Mouse (Mus musculus) ES-Bruce4 (cell line): ENCODE data around the gene Ctnnbl1. TPM values are rescaled to one million over a fixed set of nuclear protein-coding genes. Genes with fewer than 3 reads are reported as not detected.
A peak's percentile ranks its signal among the peaks of the same experiment; 100 is the strongest.

Experiments
- H3K27ac ChIP-seq: 2 replicates; pipeline ENCODE4 v1.5.1; 2012; ENCODE audit warnings: low read length, inconsistent platforms; ENCODE audit not compliant: insufficient read depth
- H3K27me3 ChIP-seq: 2 replicates; pipeline ENCODE4 v1.6.1; 2012; ENCODE audit warnings: mild to moderate bottlenecking, low read length, inconsistent platforms; ENCODE audit not compliant: control insufficient read depth, poor library complexity, insufficient read depth, severe bottlenecking
- H3K36me3 ChIP-seq: 2 replicates; pipeline ENCODE4 v1.6.1; 2012; ENCODE audit warnings: inconsistent platforms, mild to moderate bottlenecking, low read length, moderate library complexity; ENCODE audit not compliant: control insufficient read depth, poor library complexity, insufficient read depth, severe bottlenecking
- H3K4me1 ChIP-seq: one replicate; pipeline ENCODE4 v1.8.1; 2011; ENCODE audit warnings: low read length; ENCODE audit not compliant: control insufficient read depth, insufficient read depth
- H3K4me3 ChIP-seq: 2 replicates; pipeline ENCODE4 v1.5.1; 2011; ENCODE audit warnings: low read depth, mild to moderate bottlenecking, low read length
- H3K9ac ChIP-seq: 2 replicates; pipeline ENCODE4 v1.6.1; 2012; ENCODE audit warnings: low read depth, mild to moderate bottlenecking, inconsistent platforms; ENCODE audit not compliant: poor library complexity, severe bottlenecking
- H3K9me3 ChIP-seq: replicated peaks from 2 replicates; pipeline ENCODE4 v1.6.1; 2012; ENCODE audit warnings: mild to moderate bottlenecking, low read length, inconsistent platforms; ENCODE audit not compliant: control insufficient read depth, poor library complexity, insufficient read depth, severe bottlenecking
- CTCF ChIP-seq: IDR thresholded peaks from one replicate; pipeline ENCODE4 v1.8.1; 2011; ENCODE audit warnings: low read depth, low read length
- EP300 ChIP-seq: IDR thresholded peaks from 2 replicates; pipeline ENCODE4 v1.6.1; 2011; ENCODE audit warnings: low read depth, low read length; ENCODE audit not compliant: insufficient read depth
- POLR2A ChIP-seq: IDR thresholded peaks from one replicate; pipeline ENCODE4 v1.8.1; 2011; ENCODE audit warnings: low read length; ENCODE audit not compliant: insufficient read depth
- polyA plus RNA-seq: library from polyadenylated mRNA; stranded (reverse); fragments of >200 nt; gene quantifications from 2 replicates; pipeline ENCODE4 v1.2.4, GENCODE M21; 2011; ENCODE audit warnings: low read depth; ENCODE audit not compliant: missing spikeins, insufficient read depth, insufficient read length

Ctnnbl1 gene
- polyA plus RNA-seq, 1 experiment, result 37.2 TPM

DNA sequence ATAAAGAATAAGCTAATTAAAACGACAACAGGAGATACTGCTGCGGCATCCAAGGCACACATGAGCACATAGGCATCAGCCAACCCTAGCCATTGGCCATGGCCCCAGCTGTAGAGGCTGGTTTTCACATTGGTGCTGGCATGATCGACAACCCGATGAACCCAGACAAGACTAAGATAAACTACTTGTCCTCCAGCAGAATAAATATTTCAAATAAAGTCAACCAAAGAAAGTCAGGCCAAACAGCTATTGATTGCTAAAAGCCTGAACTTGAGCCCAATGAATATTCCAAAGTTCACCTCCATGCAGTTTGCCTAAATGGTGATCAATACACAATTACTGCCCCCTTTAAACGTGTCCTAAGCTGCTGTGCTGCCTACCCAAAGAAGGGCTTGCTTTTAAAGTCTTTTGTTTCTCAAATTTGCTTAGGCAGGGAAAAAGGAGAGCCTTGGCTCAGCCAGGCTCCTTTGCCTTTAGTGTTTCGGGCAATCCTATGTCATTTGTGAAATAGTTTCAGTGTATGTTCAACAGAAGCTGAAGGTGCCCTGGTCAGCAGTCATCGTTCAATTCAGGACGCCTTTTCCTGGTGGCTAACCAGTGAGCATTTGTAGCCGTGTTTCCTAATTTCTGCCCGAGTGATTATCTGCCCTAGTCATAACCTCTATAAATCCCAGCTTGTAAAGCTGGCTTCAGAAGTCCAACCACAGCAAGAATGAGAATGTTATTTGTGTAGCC, 93.6 kb downstream of the Ctnnbl1 start:
- H3K36me3 ChIP-seq, result no peaks in the 10 kb centered on the region
- TF ChIP-seq CTCF, result no peak
- no peak for TF ChIP-seq POLR2A
- TF ChIP-seq EP300, result no peak
- no peak overlapping the region for H3K4me3 ChIP-seq
- H3K9me3 ChIP-seq, result no peaks in the 10 kb centered on the region
- no peak overlapping the region for H3K27ac ChIP-seq
- no peaks in the 10 kb centered on the region for H3K4me1 ChIP-seq
- H3K9ac ChIP-seq, result no peak overlapping the region
- H3K27me3 ChIP-seq, result no peaks in the 10 kb centered on the region

DNA sequence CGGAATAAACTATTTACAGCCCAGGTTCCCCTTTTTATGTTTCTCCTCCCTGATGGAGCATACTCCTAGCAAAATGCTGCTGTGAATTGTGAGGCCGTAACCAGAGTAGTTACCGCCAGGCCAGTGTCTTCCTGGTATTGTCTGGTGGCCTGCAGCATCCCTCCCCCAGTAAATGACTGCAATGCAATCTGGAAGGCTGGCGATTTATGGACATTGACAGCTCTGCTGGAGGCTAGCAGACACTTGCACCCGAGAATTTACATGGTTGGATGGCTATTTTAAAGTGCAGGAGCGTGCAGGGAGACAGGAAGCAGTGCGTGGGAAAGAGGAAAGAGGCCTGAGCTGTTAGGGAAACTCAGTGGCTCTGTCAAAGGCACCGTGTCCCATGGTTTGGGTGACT, 99.8 kb downstream of the Ctnnbl1 start:
- no peak for TF ChIP-seq POLR2A
- Histone ChIP-seq H3K4me1 (peaks cover 8% of the 10 kb centered on the region), H3K36me3 (no peaks in the 10 kb centered on the region), H3K4me3 (no peak overlapping the region), H3K9me3 (no peaks in the 10 kb centered on the region), H3K9ac (no peak overlapping the region), H3K27ac (no peak overlapping the region), H3K27me3 (no peaks in the 10 kb centered on the region)

DNA sequence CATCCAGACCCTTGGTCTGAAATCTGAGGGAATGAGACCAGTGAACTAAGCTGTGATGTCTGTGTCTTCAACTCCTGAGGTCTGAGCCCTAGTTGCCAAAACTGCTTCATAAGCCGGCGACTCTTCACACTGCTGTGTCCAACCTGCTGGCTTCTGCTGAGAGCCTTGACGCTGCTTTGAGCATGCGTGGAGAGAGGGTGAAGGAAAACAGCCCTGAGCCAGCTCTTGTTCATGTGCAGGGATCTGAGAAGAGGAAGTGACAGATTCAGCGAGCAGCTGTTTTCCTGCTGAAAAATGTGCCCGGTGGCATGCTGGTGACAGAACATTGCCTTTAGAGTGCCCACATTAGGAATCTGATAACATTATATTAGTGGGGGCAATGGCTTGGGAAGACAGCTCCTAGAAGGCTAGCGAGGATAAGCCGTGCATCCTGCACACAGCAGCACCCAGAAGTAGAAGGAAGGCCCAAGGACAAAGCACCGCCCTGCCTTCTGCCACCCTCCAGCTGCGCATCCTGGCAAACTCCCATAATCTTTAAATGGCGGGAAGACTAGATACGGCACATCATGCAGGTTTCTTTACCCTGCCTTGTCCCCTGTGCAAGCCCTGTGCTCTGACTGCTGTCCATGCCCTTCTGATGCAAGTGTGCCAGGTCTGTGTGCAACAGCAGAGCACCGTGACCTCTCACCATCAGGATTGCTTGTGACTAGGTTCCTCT, 101.2 kb downstream of the Ctnnbl1 start:
- H3K9me3 ChIP-seq, result no peaks in the 10 kb centered on the region
- no peak overlapping the region for H3K9ac ChIP-seq
- H3K4me1 ChIP-seq, result peaks cover 9% of the 10 kb centered on the region
- no peaks in the 10 kb centered on the region for H3K36me3 ChIP-seq
- no peak overlapping the region for H3K27ac ChIP-seq
- no peak for TF ChIP-seq EP300
- TF ChIP-seq POLR2A, result no peak
- TF ChIP-seq CTCF, result no peak
- H3K4me3 ChIP-seq, result no peak overlapping the region
- no peaks in the 10 kb centered on the region for H3K27me3 ChIP-seq

DNA sequence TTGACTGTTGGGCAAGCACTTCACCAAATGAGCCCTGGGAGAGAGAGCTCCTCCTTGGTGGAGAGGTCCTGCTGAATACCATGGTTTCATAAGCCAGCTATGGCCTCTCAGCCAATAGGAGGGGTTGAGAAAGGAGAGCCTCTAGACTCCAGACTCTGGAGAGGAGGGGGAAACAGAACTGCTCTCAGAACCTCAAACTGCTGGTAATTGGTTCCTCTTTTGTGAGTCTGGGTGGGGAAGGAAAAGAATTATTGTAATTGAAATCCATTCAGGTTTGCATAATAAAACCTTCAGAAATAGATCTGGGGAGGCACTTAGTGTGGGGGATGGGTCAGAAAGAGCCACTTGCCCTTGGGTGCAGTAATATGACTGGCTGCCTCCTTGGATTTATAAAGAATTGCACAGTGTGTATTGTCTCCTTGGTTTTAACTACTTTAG, 103.5 kb downstream of the Ctnnbl1 start:
- H3K9ac ChIP-seq, result no peak overlapping the region
- H3K36me3 ChIP-seq, result no peaks in the 10 kb centered on the region
- H3K4me3 ChIP-seq, result no peak overlapping the region

GRCm38 (mm10) chr2:157841121-157841520, 103.9 kb downstream of the Ctnnbl1 start:
- Histone ChIP-seq H3K9me3 (no peaks in the 10 kb centered on the region), H3K36me3 (no peaks in the 10 kb centered on the region), H3K4me1 (peaks cover 16% of the 10 kb centered on the region), H3K27ac (peak overlapping the region; percentile 85), H3K9ac (no peak overlapping the region), H3K4me3 (no peak overlapping the region), H3K27me3 (no peaks in the 10 kb centered on the region)
- TF ChIP-seq EP300 (no peak), POLR2A (no peak)

More for the DNA sequence above, 103.5 kb downstream of the Ctnnbl1 start:
- H3K9me3 ChIP-seq, result no peaks in the 10 kb centered on the region
- H3K4me1 ChIP-seq, result peaks cover 14% of the 10 kb centered on the region
- peak overlapping the region; percentile 85 for H3K27ac ChIP-seq
- H3K27me3 ChIP-seq, result no peaks in the 10 kb centered on the region
- TF ChIP-seq EP300, result peak; percentile 83
- TF ChIP-seq CTCF, result no peak

GRCm38 (mm10) chr2:157844746-157845145, 107.5 kb downstream of the Ctnnbl1 start:
- no peak overlapping the region for H3K4me3 ChIP-seq
- H3K9ac ChIP-seq, result no peak overlapping the region
- TF ChIP-seq EP300, result 0 out of 2 replicates have a peak, but pooled peaks have one; percentile 20
- no peak for TF ChIP-seq CTCF
- no peaks in the 10 kb centered on the region for H3K36me3 ChIP-seq
- H3K9me3 ChIP-seq, result no peaks in the 10 kb centered on the region
- H3K27ac ChIP-seq, result peak overlapping the region; percentile 33
- no peaks in the 10 kb centered on the region for H3K27me3 ChIP-seq
- peaks cover 16% of the 10 kb centered on the region for H3K4me1 ChIP-seq
